Mouse (Mus musculus) embryonic fibroblast, embryonic 13.5 days (primary cell): Measurements from ENCODE around the gene Gpr162.

Experiments
- CTCF ChIP-seq: IDR thresholded peaks from 2 replicates; pipeline ENCODE4 v1.5.1; 2011; ENCODE audit warnings: mild to moderate bottlenecking, control low read depth, low read length, moderate library complexity, borderline replicate concordance; ENCODE audit not compliant: insufficient read depth
- POLR2A ChIP-seq: IDR thresholded peaks from 2 replicates; pipeline ENCODE4 v1.6.1; 2011; ENCODE audit warnings: low read depth, mild to moderate bottlenecking, control low read depth, low read length, moderate library complexity

GRCm38 (mm10) chr6:124883351-124883750, 19.6 kb upstream of the Gpr162 start:
- TF ChIP-seq POLR2A (no peak), CTCF (no peak)
